Mouse (Mus musculus) embryo, embryonic 9.5 days (tissue): ENCODE measurements at regions not wholly inside any gene's neighbourhood (a gene's known extent, or its start where the extent isn't known, plus 50 kb on each side); places are given as distances from the start of the nearest gene placed in this dataset.

Experiments
- DNase-seq: peaks from one replicate; pipeline ENCODE4 v3.0.0-alpha.2; 2017; ENCODE audit errors: extremely low spot score

DNA sequence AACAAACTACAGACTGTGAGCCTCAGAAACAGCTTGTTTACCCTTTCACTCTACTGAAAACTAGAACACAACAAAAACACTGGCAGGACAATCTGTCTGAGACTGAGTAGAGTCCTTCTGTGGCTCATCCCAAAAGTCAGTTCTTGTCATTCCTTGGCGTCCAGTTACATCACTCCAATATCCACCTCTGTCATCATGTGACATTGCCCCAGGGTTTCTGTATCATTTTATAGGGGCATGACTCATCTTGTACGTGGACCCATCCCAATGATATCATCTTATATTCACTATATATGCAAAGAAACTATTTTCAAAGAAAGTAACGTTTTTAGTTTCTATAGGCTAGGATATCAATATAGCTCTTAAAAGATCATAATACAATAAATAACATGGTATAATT is 152.3 kb downstream of the Dkk2 start:
- no peak for DNase-seq

DNA sequence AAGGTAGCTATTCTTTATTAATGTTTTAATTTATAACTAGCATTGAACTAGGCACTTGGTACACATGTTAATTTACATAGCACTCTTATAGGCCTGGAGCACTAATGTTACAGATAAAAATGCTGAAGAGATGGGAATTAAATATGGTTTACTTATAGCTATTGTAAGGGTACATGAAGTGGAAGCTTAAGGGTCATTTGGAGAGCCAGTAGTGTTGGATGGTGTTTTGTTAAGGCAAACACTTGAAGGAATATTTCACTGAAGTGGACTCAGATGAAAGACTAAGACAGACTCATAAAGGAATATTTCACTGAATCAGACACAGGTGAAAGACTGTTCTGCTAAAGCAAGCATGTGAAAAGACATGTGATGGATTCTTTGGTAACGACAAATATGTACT is 172.7 kb downstream of the Dkk2 start:
- no peak for DNase-seq

- no peak for DNase-seq
Measured at GRCm38 (mm10) chr3:132269641-132270040, 184.5 kb downstream of the Dkk2 start.

- DNase-seq: no peak
Measured at GRCm38 (mm10) chr3:132274786-132275185, 189.7 kb downstream of the Dkk2 start.

- no peak for DNase-seq
Measured at GRCm38 (mm10) chr3:132277771-132278170, 192.7 kb downstream of the Dkk2 start.

GRCm38 (mm10) chr3:132287714-132288113 is 202.6 kb downstream of the Dkk2 start:
- DNase-seq: no peak

GRCm38 (mm10) chr3:132326961-132327360 is 241.9 kb downstream of the Dkk2 start:
- no peak for DNase-seq

DNA sequence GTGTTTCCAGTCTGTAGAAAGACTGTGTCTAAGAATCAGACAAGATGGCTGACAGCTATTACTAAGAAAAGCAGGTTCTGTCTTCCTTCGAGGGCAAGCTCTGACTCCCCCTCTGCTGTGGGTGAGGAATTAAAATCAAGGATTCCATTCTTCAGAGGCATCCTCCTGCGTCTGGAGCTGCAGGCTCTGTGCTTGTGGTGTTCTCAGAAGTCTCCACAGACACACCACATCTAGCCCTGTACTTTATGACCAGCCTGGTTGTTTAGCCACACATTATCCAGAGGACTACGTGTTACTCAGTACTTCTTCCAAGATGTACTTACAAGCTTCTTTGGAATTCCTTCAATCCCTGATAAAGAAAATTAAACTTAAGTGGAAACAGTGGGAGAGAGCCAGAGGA is 258.5 kb downstream of the Dkk2 start:
- DNase-seq: no peak

- no peak for DNase-seq
Measured at GRCm38 (mm10) chr3:132345856-132346255, 260.8 kb downstream of the Dkk2 start.

- no peak for DNase-seq
Measured at GRCm38 (mm10) chr3:132349602-132350001, 264.5 kb downstream of the Dkk2 start.

DNA sequence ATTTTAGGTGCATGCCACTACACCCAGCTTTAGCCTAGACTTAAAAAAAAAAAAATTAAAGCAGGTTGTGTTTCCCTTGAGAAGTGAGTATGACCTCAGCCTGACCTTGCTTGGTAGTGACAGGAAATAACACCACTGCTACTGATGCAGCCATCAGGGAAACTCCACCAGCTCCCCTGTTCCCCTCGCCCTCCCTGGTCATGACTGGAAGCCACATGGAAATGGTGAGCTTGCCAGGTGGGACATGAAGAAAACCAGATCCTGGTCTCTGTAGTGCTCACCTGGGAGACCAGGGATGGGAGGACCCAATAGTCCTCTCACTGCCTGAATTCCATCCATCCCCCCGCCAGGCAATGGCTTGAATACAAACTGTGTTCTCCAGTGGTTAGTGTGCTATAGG is 268.1 kb downstream of the Dkk2 start:
- DNase-seq: no peak

DNA sequence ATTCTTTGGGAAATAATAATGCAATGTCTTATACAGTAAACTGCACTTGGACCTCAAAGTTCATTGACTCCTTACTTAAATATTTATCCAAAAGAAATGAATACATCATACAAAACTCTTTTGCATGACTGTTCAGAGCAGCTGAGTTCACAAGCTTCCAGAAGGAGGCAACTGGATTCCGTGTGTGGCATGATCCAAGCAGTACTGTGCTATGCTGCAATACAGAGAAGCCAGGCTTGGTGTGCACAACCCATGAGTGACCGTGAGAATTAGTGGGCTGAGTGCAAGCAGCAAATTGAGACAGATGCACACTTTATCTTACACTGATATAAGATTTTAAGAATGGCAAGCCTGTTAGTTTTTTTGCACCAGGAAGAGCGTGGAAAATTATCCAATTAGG is 270.0 kb upstream of the Gimd1 start:
- no peak for DNase-seq

GRCm38 (mm10) chr3:132375579-132375978 is 254.0 kb upstream of the Gimd1 start:
- DNase-seq: no peak

GRCm38 (mm10) chr3:132417742-132418141 is 211.9 kb upstream of the Gimd1 start:
- no peak for DNase-seq

- no peak for DNase-seq
Measured at GRCm38 (mm10) chr3:132425819-132426671, 203.6 kb upstream of the Gimd1 start.

DNA sequence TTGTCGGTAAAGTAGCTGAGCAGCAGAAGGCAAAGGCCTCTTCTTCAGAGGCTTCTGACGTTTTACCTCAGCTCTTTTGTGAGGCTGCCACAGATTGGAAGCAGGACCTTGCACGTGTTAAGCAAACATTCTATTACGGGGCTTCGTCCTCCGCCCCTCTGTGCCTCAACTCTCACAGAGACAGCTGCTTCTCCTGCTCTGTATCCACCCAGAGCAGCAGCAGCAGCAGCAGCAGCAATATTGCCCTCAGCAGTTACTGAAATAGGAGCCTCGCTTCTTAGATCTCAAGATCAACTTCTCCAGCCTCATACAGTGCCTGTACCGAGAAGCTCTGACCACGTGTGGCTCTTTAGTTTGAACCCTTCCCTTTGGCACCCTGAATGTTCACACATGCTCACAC is 202.4 kb upstream of the Gimd1 start:
- DNase-seq: no peak

DNA sequence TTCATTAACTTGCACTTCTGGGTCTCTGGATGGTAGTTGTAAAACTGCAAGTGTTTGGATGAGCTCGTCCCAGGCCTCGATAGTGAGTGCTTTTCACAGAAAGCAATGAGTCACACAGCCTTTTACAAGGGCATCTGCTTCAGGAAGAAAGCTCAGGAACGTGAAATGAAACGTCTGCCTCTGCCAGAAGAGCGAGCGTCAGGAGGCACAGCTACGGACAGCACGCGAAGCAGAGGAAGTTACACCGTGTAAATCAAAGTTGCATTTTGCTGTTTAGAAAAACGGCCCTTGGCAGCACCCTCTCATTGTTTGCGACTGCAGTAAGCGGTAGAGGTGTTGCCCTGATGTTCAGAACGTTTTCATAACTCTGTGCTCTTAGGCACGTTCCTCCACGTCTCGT is 201.5 kb upstream of the Gimd1 start:
- no peak for DNase-seq

GRCm38 (mm10) chr3:132431805-132432204 is 197.8 kb upstream of the Gimd1 start:
- no peak for DNase-seq

DNA sequence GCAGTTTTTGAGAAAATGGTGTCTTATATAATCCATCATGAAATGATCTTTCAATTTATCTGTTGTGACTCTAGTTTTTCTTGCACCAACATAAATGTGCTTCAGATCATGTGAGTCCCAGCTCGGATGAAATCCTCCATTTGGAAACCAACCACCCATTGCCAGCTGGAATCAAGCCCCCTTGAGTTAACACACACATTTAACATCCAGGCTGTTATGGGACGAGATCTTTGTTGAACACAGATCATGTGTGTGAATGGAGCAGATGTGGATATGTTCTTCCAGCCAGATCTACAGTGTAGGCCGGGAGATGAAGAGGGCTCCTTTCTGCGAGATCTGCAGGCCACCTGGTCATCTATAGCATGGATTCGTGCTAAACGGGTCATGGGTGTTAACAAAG is 188.4 kb upstream of the Gimd1 start:
- DNase-seq: no peak

GRCm38 (mm10) chr3:132453927-132454326 is 175.7 kb upstream of the Gimd1 start:
- no peak for DNase-seq

- no peak for DNase-seq
Measured at GRCm38 (mm10) chr3:132462348-132462959, 167.2 kb upstream of the Gimd1 start.

GRCm38 (mm10) chr3:132471070-132471469 is 158.6 kb upstream of the Gimd1 start:
- no peak for DNase-seq

DNA sequence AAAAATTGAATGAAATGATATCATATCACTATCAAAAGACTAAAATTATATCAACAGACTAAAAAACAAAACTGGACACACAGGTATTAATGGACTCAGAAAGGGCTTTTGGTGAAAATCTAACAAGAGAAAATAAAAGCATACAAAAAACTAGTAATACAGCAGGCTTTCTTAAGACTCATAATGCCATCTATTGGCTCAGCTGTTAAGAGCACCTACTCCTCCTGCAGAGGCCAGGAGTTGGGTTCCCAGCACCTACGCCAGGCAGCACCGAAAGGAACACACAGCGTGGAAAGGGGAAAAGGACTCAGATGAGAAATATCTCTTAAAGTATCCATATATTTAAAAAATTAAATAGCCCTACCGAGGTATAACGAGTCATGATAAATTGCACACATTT is 151.9 kb upstream of the Gimd1 start:
- no peak for DNase-seq
